Mouse (Mus musculus) neural tube, embryonic 12.5 days (tissue): Measurements from ENCODE around the gene Rab3gap1. TPM values are rescaled to one million over a fixed set of nuclear protein-coding genes. Genes with fewer than 3 reads are reported as not detected.

ENCODE experiments used
- ATAC-seq: fragments of 200-750 bp; cut with Nextera tagmentation; 2 replicates; pipeline ENCODE4 v1.8.0; 2017; ENCODE audit warnings: low read depth, mild to moderate bottlenecking, moderate TSS enrichment, moderate library complexity; ENCODE audit not compliant: low FRiP score
- H3K27ac ChIP-seq: fragments of 300-500 bp; sonication (generic); 2 replicates; pipeline ENCODE4 v1.5.1; 2016
- H3K27me3 ChIP-seq: fragments of 300-500 bp; sonication (generic); replicated peaks from 2 replicates; pipeline ENCODE4 v1.6.1; 2016; ENCODE audit warnings: mild to moderate bottlenecking
- H3K36me3 ChIP-seq: fragments of 300-500 bp; sonication (generic); 2 replicates; pipeline ENCODE4 v1.6.1; 2016; ENCODE audit warnings: mild to moderate bottlenecking
- H3K4me1 ChIP-seq: fragments of 300-500 bp; sonication (generic); 2 replicates; pipeline ENCODE4 v1.6.1; 2016
- H3K4me2 ChIP-seq: fragments of 300-500 bp; sonication (generic); replicated peaks from 2 replicates; pipeline ENCODE4 v1.6.1; 2016; ENCODE audit warnings: mild to moderate bottlenecking
- H3K4me3 ChIP-seq: fragments of 300-500 bp; sonication (generic); 2 replicates; pipeline ENCODE4 v1.5.1; 2016
- H3K9ac ChIP-seq: fragments of 300-500 bp; sonication (generic); 2 replicates; pipeline ENCODE4 v1.6.1; 2016; ENCODE audit warnings: mild to moderate bottlenecking
- H3K9me3 ChIP-seq: fragments of 300-500 bp; sonication (generic); 2 replicates; pipeline ENCODE4 v1.6.1; 2016; ENCODE audit warnings: mild to moderate bottlenecking
- WGBS: fragments of 180-500 bp; shearing (Covaris S2); methylation state at CpG from one replicate; pipeline ENCODE4 v1.1.7; 2016; 5-methylcytosine and 5-hydroxymethylcytosine counted together
- polyA plus RNA-seq: library from polyadenylated mRNA; unstranded; fragments of >200 nt; fragmentation: Nextera tagmentation; extraction: Ambion mirVana; gene quantifications from 2 replicates; pipeline ENCODE4 v1.2.1, GENCODE M21; 2016

Gene Rab3gap1
- polyA plus RNA-seq, 1 experiment from 2014 or later, result 18.5 TPM

GRCm38 (mm10) chr1:127859799-127860400 lies 8.7 kb upstream of the Rab3gap1 start:
- H3K27me3 ChIP-seq, result no peaks in the 10 kb centered on the region
- no peak for ATAC-seq
- H3K9ac ChIP-seq, result no peak overlapping the region
- no peak overlapping the region for H3K27ac ChIP-seq
- H3K4me2 ChIP-seq, result no peak overlapping the region
- H3K4me1 ChIP-seq, result no peaks in the 10 kb centered on the region
- no peaks in the 10 kb centered on the region for H3K36me3 ChIP-seq
- WGBS, result 84% methylated on average over 6 of the region's 6 CpGs
- H3K9me3 ChIP-seq, result no peaks in the 10 kb centered on the region
- H3K4me3 ChIP-seq, result no peak overlapping the region

DNA sequence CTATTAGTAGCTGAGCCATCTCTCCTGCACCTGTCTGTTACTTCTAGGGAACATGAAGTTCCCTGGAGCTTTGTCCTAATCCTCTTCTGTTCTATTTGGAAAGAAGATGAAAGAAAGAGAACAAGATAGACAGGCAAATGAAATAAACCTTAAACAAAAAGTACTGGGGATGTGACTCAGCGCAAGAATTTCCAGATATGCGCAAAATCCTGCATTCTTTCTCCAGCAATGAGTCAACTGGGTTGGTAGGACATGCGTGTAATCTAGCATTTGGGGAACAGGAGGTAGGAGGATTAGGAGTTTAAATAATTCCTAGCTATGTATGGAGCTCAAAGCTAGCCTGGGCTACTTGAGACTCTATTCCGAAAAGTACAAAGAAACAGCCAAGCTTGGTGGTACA lies 8.1 kb upstream of the Rab3gap1 start:
- H3K4me2 ChIP-seq, result no peak overlapping the region
- no peak overlapping the region for H3K9ac ChIP-seq
- H3K4me3 ChIP-seq, result no peak overlapping the region
- H3K27ac ChIP-seq, result no peak overlapping the region
- H3K9me3 ChIP-seq, result no peaks in the 10 kb centered on the region
- no peaks in the 10 kb centered on the region for H3K36me3 ChIP-seq
- ATAC-seq, result no peak
- WGBS, result 93% methylated on average over 4 of the region's 4 CpGs
- no peaks in the 10 kb centered on the region for H3K4me1 ChIP-seq
- no peaks in the 10 kb centered on the region for H3K27me3 ChIP-seq

DNA sequence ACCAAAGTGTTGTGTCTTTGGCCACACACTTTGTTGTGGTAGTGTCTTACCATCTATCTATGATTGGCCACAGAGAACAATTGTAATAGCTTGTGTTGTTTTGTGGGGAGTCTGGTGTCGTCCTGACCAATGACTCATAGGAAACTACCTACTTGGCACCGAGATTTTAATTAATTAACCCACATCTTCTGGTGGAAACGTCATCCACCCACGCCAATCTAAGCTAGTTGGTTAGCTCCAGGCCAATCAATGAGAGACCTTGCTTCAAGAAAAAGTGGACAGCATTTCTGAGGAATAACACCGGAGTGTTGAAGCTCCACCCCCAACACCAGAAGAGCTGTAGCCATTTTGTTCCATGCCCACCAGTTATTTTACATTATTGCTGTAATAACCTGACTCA lies 6.7 kb upstream of the Rab3gap1 start:
- 89% methylated on average over 5 of the region's 5 CpGs for WGBS
- Histone ChIP-seq H3K9me3 (no peaks in the 10 kb centered on the region), H3K36me3 (no peaks in the 10 kb centered on the region), H3K4me1 (no peaks in the 10 kb centered on the region), H3K27ac (no peak overlapping the region), H3K4me3 (no peak overlapping the region), H3K4me2 (no peak overlapping the region), H3K9ac (no peak overlapping the region), H3K27me3 (no peaks in the 10 kb centered on the region)
- ATAC-seq, result no peak

DNA sequence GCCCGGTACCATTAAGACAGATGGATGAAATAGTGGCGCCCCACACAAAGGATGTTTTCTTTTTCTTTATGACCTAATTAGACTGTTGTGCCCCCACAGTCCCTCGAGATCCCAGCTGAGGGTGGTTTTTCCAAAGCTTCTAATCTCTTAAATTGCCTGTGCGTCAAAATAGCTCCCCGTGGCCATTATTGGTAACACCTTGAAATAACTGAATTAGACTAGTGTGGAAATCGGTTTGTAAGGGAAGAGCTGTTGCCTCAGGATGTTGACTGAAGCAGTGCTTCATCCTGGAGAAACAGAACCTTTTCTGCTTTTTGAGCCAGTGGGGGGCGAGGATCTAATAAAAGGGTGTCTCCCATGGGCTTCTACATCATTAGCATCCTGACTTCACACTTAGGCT lies 4.8 kb upstream of the Rab3gap1 start:
- Histone ChIP-seq H3K27ac (no peak overlapping the region), H3K36me3 (no peaks in the 10 kb centered on the region), H3K4me2 (no peak overlapping the region), H3K4me3 (no peak overlapping the region), H3K9me3 (no peaks in the 10 kb centered on the region), H3K4me1 (no peaks in the 10 kb centered on the region), H3K27me3 (no peaks in the 10 kb centered on the region), H3K9ac (no peak overlapping the region)
- no peak for ATAC-seq
- WGBS, result 32% methylated on average over 7 of the region's 7 CpGs

DNA sequence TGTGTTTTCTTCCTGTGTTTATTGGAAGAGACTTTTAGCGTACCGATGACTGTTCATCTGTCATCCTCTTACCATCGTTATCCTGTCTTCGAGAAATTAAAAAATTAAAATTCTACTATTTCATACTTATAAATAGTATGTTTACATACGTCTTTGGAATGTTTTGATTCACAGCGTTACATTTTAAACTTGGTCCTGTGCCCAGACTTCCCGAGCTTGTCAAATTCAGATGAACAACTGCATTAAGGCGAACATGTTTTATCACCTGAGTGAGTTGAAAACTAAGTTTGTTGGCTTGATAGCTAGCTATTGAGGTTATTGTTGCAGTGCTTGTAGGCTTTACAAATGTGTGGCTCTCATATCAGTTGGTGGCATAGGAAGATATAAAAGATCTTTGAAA lies 703 bp downstream of the Rab3gap1 start:
- H3K4me1 ChIP-seq, result peaks cover 4% of the 10 kb centered on the region; the same call in 1 of the 2 replicates
- ATAC-seq, result no peak
- H3K9ac ChIP-seq, result peak overlapping the region; percentile 64; the same call in 1 of the 2 replicates
- peak overlapping the region; percentile 74 for H3K4me3 ChIP-seq
- peak overlapping the region; percentile 58 for H3K4me2 ChIP-seq
- no peak overlapping the region for H3K27ac ChIP-seq
- H3K27me3 ChIP-seq, result no peaks in the 10 kb centered on the region
- WGBS, result 49% methylated on average over 8 of the region's 8 CpGs
- peaks cover 6% of the 10 kb centered on the region for H3K36me3 ChIP-seq
- H3K9me3 ChIP-seq, result no peaks in the 10 kb centered on the region

- Histone ChIP-seq H3K36me3 (peaks cover 4% of the 10 kb centered on the region; the same call in 1 of the 2 replicates), H3K9ac (no peak overlapping the region), H3K4me3 (no peak overlapping the region), H3K9me3 (no peaks in the 10 kb centered on the region), H3K4me2 (no peak overlapping the region), H3K27me3 (no peaks in the 10 kb centered on the region), H3K4me1 (no peaks in the 10 kb centered on the region), H3K27ac (no peak overlapping the region)
- WGBS, result 81% methylated on average over 1 of the region's 1 CpGs
- ATAC-seq, result no peak
These were observed 30.8 kb downstream of the Rab3gap1 start for GRCm38 (mm10) chr1:127899401-127899800.

GRCm38 (mm10) chr1:127904774-127905385 lies 36.3 kb downstream of the Rab3gap1 start:
- Histone ChIP-seq H3K9ac (no peak overlapping the region), H3K4me1 (peaks cover 3% of the 10 kb centered on the region; the same call in 1 of the 2 replicates), H3K4me3 (no peak overlapping the region), H3K36me3 (peaks cover 9% of the 10 kb centered on the region; the same call in 1 of the 2 replicates), H3K27ac (no peak overlapping the region), H3K9me3 (no peaks in the 10 kb centered on the region), H3K4me2 (no peak overlapping the region), H3K27me3 (no peaks in the 10 kb centered on the region)
- WGBS, result 27% methylated on average over 2 of the region's 2 CpGs
- 0 out of 2 replicates have a peak, but pooled peaks have one; percentile 21 for ATAC-seq

- Histone ChIP-seq H3K27me3 (no peaks in the 10 kb centered on the region), H3K9me3 (no peaks in the 10 kb centered on the region), H3K9ac (no peak overlapping the region), H3K27ac (no peak overlapping the region), H3K36me3 (peaks cover 6% of the 10 kb centered on the region), H3K4me2 (no peak overlapping the region), H3K4me1 (no peaks in the 10 kb centered on the region), H3K4me3 (no peak overlapping the region)
- 96% methylated on average over 4 of the region's 4 CpGs for WGBS
- ATAC-seq, result no peak
These were observed 44.5 kb downstream of the Rab3gap1 start for GRCm38 (mm10) chr1:127913116-127913515.

DNA sequence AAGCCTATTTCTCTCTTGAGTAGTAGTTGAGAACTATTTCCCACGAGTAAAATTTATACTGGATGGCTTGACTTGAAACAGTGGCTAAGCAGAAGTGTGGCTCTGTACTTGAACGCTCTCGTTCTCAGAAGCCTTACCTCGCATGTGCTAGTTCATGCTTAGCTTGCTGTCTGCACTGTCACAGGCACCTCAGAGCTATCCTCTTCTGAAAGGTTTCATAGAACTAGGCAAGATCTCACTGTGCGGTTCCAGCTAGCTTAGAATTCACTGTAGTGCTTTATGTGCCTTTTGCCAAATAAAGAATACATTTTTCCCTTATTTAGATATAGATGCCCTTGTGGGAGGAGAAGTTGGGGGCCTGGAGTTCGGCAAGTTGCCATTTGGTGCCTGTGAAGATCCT lies 46.7 kb downstream of the Rab3gap1 start:
- 92% methylated on average over 6 of the region's 6 CpGs for WGBS
- Histone ChIP-seq H3K4me2 (no peak overlapping the region), H3K4me1 (no peaks in the 10 kb centered on the region), H3K4me3 (no peak overlapping the region), H3K9me3 (no peaks in the 10 kb centered on the region), H3K27me3 (no peaks in the 10 kb centered on the region), H3K27ac (no peak overlapping the region), H3K36me3 (peaks cover 12% of the 10 kb centered on the region), H3K9ac (no peak overlapping the region)
- ATAC-seq, result no peak

- ATAC-seq, result no peak
- Histone ChIP-seq H3K4me1 (no peaks in the 10 kb centered on the region), H3K9ac (no peak overlapping the region), H3K27me3 (no peaks in the 10 kb centered on the region), H3K36me3 (peaks cover 13% of the 10 kb centered on the region), H3K9me3 (no peaks in the 10 kb centered on the region), H3K27ac (no peak overlapping the region), H3K4me2 (no peak overlapping the region), H3K4me3 (no peak overlapping the region)
- WGBS, result 88% methylated on average over 1 of the region's 1 CpGs
These were observed 47.2 kb downstream of the Rab3gap1 start for GRCm38 (mm10) chr1:127915802-127916201.

- H3K4me2 ChIP-seq, result no peak overlapping the region
- no peaks in the 10 kb centered on the region for H3K4me1 ChIP-seq
- H3K27ac ChIP-seq, result no peak overlapping the region
- H3K27me3 ChIP-seq, result no peaks in the 10 kb centered on the region
- no peak for ATAC-seq
- no peak overlapping the region for H3K9ac ChIP-seq
- H3K36me3 ChIP-seq, result peaks cover 54% of the 10 kb centered on the region
- 94% methylated on average over 2 of the region's 2 CpGs for WGBS
- H3K4me3 ChIP-seq, result no peak overlapping the region
- H3K9me3 ChIP-seq, result no peaks in the 10 kb centered on the region
These were observed 64.8 kb downstream of the Rab3gap1 start for GRCm38 (mm10) chr1:127933405-127933804.

DNA sequence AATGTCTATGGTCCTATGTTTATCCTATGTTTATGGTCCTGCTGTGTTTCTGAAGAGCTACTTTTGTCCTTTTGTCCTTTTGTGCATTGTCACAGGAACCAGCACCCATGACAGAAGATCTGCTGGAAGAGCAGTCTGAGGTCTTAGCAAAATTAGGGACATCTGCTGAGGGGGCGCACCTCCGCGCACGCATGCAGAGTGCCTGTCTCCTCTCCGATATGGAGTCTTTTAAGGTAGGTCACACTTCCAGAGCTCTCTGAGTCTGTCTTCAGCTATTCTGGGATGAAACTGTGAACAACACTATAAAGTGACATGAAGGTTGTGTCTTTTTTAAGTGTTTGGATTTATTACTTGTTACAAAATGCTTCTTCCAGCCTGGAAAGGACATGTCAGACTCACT lies 65.7 kb downstream of the Rab3gap1 start:
- Histone ChIP-seq H3K4me1 (no peaks in the 10 kb centered on the region), H3K4me2 (no peak overlapping the region), H3K27ac (no peak overlapping the region), H3K4me3 (no peak overlapping the region), H3K9ac (no peak overlapping the region), H3K9me3 (no peaks in the 10 kb centered on the region), H3K27me3 (no peaks in the 10 kb centered on the region), H3K36me3 (peaks cover 58% of the 10 kb centered on the region)
- ATAC-seq, result no peak
- WGBS, result 94% methylated on average over 5 of the region's 5 CpGs

GRCm38 (mm10) chr1:127937277-127937676 lies 68.7 kb downstream of the Rab3gap1 start:
- peaks cover 73% of the 10 kb centered on the region for H3K36me3 ChIP-seq
- no peaks in the 10 kb centered on the region for H3K27me3 ChIP-seq
- no peak overlapping the region for H3K27ac ChIP-seq

More at GRCm38 (mm10) chr1:127937277-127937676, 68.7 kb downstream of the Rab3gap1 start:
- Histone ChIP-seq H3K4me2 (no peak overlapping the region), H3K9ac (no peak overlapping the region), H3K4me3 (no peak overlapping the region), H3K4me1 (no peaks in the 10 kb centered on the region), H3K9me3 (no peaks in the 10 kb centered on the region)
- 84% methylated on average over 8 of the region's 8 CpGs for WGBS
- no peak for ATAC-seq
